23 mouse cellular contexts compared by ENCODE assay signal in genomic region chr13:89421833-89422232, GRCm38 (mm10).
"Had no signal": no experiment of that assay in that cellular context is flagged by ENCODE, and none has a peak within 500 bp of the region (broad histone marks: within the 10 kb centered on the region; RNA-seq: fewer than 3 reads in every experiment).

No protein-coding gene starts in this region.

- H3K27ac ChIP-seq: heart, adult 2 months; heart, embryonic 13.5 days; heart, embryonic 15.5 days; hindbrain, embryonic 13.5 days; hindbrain, embryonic 15.5 days; hindbrain, postnatal 0 days; layer of hippocampus, adult 2 months; left cerebral cortex, adult 2 months; limb, embryonic 10.5 days; limb, embryonic 12.5 days had no signal

- H3K9ac ChIP-seq: heart, embryonic 13.5 days; heart, embryonic 15.5 days; hindbrain, embryonic 13.5 days; hindbrain, embryonic 15.5 days; limb, embryonic 12.5 days had no signal

- ATAC-seq: hindbrain, postnatal 0 days; intestine, embryonic 16.5 days had no signal

- H3K4me1 ChIP-seq: heart, embryonic 15.5 days; hindbrain, embryonic 15.5 days; limb, embryonic 12.5 days had no signal

- H3K27me3 ChIP-seq: heart, embryonic 13.5 days; heart, embryonic 15.5 days; hindbrain, embryonic 13.5 days; hindbrain, embryonic 15.5 days; limb, embryonic 12.5 days had no signal

- H3K4me3 ChIP-seq: heart, adult 2 months; heart, embryonic 13.5 days; heart, embryonic 15.5 days; hindbrain, embryonic 13.5 days; hindbrain, embryonic 15.5 days; layer of hippocampus, adult 2 months; left cerebral cortex, adult 2 months; limb, embryonic 10.5 days; limb, embryonic 12.5 days had no signal

- H3K9me3 ChIP-seq: heart, embryonic 13.5 days; heart, embryonic 15.5 days; hindbrain, embryonic 13.5 days; hindbrain, embryonic 15.5 days; limb, embryonic 10.5 days; limb, embryonic 12.5 days had no signal

- H3K4me2 ChIP-seq: heart, embryonic 11.5 days; heart, embryonic 13.5 days; heart, embryonic 15.5 days; hindbrain, embryonic 13.5 days; hindbrain, embryonic 15.5 days; limb, embryonic 12.5 days had no signal

- H3K36me3 ChIP-seq: heart, embryonic 13.5 days; heart, embryonic 15.5 days; hindbrain, embryonic 13.5 days; hindbrain, embryonic 15.5 days; limb, embryonic 10.5 days; limb, embryonic 12.5 days had no signal

- DNase-seq: gastrocnemius, postnatal 14 days; gastrocnemius, postnatal 36 days; heart, adult 11 months; heart, adult 2 months; heart, postnatal 14 days; heart, postnatal 36 days; kidney, adult 11 months; kidney, adult 2 months; kidney, adult 9 months; kidney, postnatal 10 days; kidney, postnatal 25 days; kidney, postnatal 4 days had no signal
